Mouse (Mus musculus) neutrophil, adult 83 days (primary cell): ENCODE results near the gene Gp9. TPM values are rescaled to one million over a fixed set of nuclear protein-coding genes. Genes with fewer than 3 reads are reported as not detected.

Source experiments
- total RNA-seq, 2 experiments: library from RNA; stranded (reverse); gene quantifications; one replicate each; pipeline ENCODE4 v1.2.4; 2023

Gp9 gene
- 1 to 10 TPM; 4.2 to 6.5 TPM for total RNA-seq

GRCm38 (mm10) chr6:87777842-87778241 is at the start of gene Gp9:
Gene Gp9, plus strand, starts transcription at chr6:87778072.

GRCm38 (mm10) chr6:87730591-87731462 is 47.0 kb upstream of the Gp9 start, which contains the start of gene Efcc1:
Gene Efcc1, plus strand, starts transcription at chr6:87730869.

GRCm38 (mm10) chr6:87811675-87812338 is 33.9 kb downstream of the Gp9 start, which contains the start of gene Rab43:
Gene Rab43, minus strand, starts transcription at chr6:87812164.

Other genes with a start within 250 kb of the Gp9 start
- gene Arhgap25, start 244.8 kb upstream of the Gp9 start, total RNA-seq = 10 to 100 TPM; 84.1 to 99.8 TPM
- gene Prokr1, start 187.3 kb upstream of the Gp9 start, total RNA-seq = under 1 TPM in 1 of 2 experiments, not detected in 1; 0.11 TPM
- 1 to 10 TPM; 4.3 to 4.5 TPM for gene Aplf, start 105.9 kb upstream of the Gp9 start, total RNA-seq
- gene Efcc1, start 47.2 kb upstream of the Gp9 start, total RNA-seq = under 1 TPM in 1 of 2 experiments, not detected in 1; 0.29 TPM
- 10 to 100 TPM; 60.8 to 66.4 TPM for gene Rab43, start 34.1 kb downstream of the Gp9 start, total RNA-seq
- 1 to 10 TPM; 4.6 to 6.6 TPM for gene Gm45140, start 57.7 kb downstream of the Gp9 start, total RNA-seq
- gene Isy1, start 60.7 kb downstream of the Gp9 start, total RNA-seq = 10 to 100 TPM; 24.5 to 31.5 TPM
- gene Cnbp, start 73.0 kb downstream of the Gp9 start, total RNA-seq = 100 to 1,000 TPM; 120 to 128 TPM
- 10 to 100 TPM; 52.0 to 59.5 TPM for gene Copg1, start 109.7 kb downstream of the Gp9 start, total RNA-seq
- 10 to 100 TPM; 11.5 to 14.4 TPM for gene Hmces, start 135.9 kb downstream of the Gp9 start, total RNA-seq
- 1 to 10 TPM; 1.2 to 2.4 TPM for gene H1fx, start 203.6 kb downstream of the Gp9 start, total RNA-seq